Mouse (Mus musculus): ENCODE measurements around the gene Spred3.

- no peak for TF ChIP-seq POLR2A (IDR thresholded peaks at IDR 0.05; ENCODE audit: extremely low read depth, insufficient read depth, low read length)
- peak; percentile 65 for TF ChIP-seq CTCF (IDR thresholded peaks at IDR 0.05; ENCODE audit: low read depth, low read length)
Measured at GRCm38 (mm10) chr7:29126173-29126915, 43.9 kb downstream of the Spred3 start.

Measured in liver, adult 2 months (tissue).